Mouse (Mus musculus): ENCODE results near the gene Flvcr1. TPM values are rescaled to one million over a fixed set of nuclear protein-coding genes. Genes with fewer than 3 reads are reported as not detected.

Flvcr1 gene
- total RNA-seq, 2 experiments from 2014 or later, result 15.7 to 16.1 TPM

GRCm38 (mm10) chr1:190998027-190998426, 27.9 kb downstream of the Flvcr1 start:
- no peak for DNase-seq (ENCODE audit: low spot score in 2 of 2)
- intact Hi-C loops (cut with DNase I), result no loop called here

DNA sequence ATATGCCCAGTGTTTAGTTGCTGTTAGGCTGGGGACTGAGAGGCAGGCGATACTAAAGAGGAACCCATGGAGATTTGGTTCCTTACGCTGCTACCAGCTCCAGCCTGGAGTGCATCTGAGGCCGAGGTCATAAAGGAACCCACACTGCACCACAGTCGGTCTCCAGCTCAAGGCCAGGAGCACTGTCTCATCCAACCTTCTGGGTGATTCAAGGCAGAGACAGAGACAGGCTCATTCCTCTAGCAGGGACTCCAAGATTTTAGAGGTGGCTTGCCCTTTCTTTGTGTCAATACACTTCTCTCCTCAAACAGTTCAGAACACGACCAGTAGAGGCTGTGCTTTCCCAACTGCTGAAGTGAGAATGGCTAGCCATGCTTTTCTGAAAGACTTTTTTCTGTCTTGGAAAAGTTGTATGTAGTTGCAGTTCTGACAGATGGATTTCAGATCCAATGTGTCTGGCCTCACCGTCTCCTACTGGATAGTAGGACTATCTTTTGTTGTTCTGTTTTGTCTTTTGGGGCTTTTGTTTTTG, 29.5 kb downstream of the Flvcr1 start:
- no peak for DNase-seq (ENCODE audit: low spot score in 2 of 2)
- intact Hi-C loops (cut with DNase I), result no loop called here

DNA sequence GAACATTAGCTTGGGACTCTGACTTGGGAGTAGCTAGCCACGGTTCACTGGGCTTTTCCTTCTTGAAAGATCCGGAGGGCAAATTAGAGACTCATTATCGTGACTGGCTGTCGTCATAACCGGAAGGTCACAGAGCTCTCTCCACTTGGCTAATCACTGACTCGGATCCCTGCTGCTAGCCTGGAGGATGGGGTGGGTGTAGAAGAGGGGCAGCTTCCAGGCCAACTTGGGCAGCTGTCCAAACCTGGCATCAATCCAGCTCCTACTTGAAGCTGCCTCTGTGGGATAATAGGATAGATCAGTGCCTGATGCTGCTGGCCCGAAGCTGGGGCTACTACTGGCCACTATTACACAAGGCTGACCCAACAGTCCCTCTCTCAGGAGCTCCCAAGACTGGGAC, 30.4 kb downstream of the Flvcr1 start:
- peak; percentile 48 to 51 for DNase-seq (ENCODE audit: low spot score in 2 of 2)
- intact Hi-C loops (cut with DNase I), result no loop called here

DNA sequence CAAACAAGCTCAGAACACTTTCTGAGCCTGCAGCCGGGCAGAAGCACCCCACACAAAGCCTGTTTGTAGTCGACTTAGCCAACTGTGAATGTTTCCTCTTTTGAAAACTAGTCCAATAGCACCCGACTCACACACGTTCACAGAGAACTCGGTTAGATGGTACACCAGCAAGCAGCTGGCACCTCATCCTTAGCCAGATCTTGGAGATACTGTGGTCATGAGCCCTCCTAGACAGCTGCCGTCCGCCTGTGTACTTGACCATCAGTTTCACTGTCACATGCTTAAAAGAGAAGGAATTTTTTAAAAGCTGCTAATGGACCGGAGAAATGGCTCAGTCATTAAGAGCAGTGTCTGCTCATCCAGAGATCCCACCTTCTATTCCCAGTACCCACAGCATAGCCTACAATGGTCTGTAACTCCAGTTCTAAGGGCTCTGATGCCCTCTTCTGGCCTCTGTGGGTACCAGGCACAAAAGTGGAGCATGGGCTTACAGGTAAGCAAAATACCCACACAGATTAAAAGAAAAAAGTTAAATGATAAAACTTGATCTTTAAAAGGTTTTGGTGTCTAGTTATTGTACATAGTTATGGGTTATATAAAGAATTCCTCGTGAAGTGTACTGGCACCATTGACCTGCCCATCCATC, 36.4 kb downstream of the Flvcr1 start:
- DNase-seq (ENCODE audit: low spot score in 2 of 2), result no peak
- intact Hi-C loops (cut with DNase I), result no loop called here

DNA sequence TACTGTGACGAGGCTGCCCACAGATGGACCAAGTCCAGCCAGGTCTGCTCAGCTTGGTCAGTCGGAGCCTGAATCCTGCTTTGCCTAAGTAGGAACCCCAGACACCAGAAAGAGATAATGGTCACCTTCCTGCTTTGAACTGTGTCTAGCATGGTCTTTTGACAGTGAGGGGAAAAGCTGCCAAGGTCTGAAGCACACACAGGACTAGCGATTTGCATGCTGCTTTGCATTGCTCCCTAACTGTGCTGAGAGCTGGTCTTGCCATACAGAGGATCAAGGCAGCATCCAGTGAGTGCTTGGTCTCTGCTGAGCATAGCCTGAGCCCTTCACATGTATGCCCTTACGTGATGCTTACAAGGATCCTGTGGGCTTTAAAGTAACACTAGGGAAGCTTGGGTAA, 44.5 kb downstream of the Flvcr1 start:
- intact Hi-C loops (cut with DNase I), result no loop called here

GRCm38 (mm10) chr1:190980470-190980869, 45.5 kb downstream of the Flvcr1 start:
- intact Hi-C loops (cut with DNase I), result no loop called here
- DNase-seq (ENCODE audit: low spot score in 2 of 2), result no peak

More for the DNA sequence above, 44.5 kb downstream of the Flvcr1 start:
- no peak for DNase-seq (ENCODE audit: low spot score in 2 of 2)

GRCm38 (mm10) chr1:190979100-190979563, 46.8 kb downstream of the Flvcr1 start, which contains the start of gene Vash2:
Gene Vash2, minus strand, starts transcription at chr1:190979296.
- intact Hi-C loops (cut with DNase I), result no loop called here
- DNase-seq (ENCODE audit: low spot score in 2 of 2), result peak; percentile 78 to 79

DNA sequence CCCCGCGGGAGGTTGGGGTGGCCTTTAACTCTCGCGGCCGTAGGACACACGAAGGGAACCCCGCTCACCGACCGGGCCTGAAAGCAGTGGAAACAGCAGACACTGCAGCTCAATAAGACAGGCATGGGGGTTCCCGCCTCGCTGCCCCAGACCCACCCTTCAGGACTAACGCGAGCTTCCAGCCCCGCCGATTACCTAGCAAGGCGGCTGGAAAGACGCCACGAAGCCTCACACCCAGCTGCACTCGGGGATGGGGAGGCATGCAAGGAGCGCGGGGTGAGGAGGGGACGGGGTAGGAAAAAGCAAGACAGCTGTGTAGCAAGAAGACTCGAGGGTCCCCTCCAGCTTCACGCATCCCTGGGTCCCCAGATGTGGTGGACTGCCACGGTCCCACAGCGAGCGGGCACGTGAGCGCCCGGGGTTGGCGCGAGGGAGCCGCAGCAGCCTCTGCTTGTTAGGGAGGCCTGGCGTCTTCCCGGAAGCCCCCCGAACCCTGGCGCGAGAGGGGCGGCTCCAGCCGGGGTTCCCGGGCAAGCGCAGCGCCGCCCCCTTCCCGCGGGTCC, 47.4 kb downstream of the Flvcr1 start:
- no peak for DNase-seq (ENCODE audit: low spot score in 2 of 2)
- intact Hi-C loops (cut with DNase I), result no loop called here

GRCm38 (mm10) chr1:190978001-190978400, 48.0 kb downstream of the Flvcr1 start:
- intact Hi-C loops (cut with DNase I), result no loop called here
- DNase-seq (ENCODE audit: low spot score in 2 of 2), result no peak

DNA sequence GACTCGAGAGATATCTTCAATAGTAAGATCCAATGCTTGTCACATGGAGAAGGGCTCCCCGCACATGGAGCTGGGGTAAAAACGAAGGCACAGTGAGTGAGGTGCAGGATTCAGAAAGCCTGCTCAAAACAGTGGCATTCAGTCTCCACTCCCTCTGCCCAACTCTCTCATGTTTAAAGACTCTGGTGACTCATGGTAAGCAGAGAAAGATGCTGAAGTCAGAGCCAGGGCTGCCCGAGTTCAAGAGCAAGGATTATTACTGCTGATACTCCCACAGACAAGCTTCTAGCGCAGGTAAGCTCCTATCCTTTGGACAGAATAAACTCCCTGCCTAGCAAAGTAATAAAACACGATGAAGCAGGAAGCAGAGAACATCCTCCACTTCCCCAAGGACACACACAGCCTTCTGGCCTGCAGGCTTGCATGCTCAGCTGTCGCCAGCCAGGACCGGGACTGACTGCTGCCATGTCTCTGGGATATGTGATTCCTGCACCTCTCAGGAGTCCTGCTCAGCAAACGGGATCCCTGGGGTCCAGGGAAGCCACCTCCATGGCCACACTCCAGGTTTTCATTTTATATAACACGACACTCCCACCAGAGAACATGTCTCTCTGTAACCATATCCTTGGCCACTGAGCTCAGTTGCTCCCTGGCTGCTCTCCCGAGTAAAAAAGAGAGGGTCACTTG, 48.9 kb downstream of the Flvcr1 start:
- intact Hi-C loops (cut with DNase I), result no loop called here
- no peak for DNase-seq (ENCODE audit: low spot score in 2 of 2)

DNA sequence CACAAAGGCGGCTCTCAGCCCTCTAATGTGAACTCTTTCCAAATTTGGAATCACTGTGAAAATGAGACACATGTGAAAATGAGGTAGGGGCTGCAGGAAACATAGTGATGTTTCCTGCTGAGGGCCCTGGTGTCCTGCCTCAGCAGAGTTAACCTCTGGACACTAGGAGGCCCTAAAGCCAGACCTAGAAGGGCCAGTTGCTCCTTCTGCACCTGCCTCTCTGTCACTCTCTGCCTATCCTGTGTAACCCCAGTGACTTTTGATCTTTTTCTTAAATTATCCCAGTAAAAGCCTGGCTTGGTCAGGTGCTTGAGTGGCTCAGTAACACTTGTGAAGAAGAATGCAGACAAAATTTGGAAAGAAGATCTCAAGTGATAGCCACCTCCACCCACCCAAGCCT, 51.1 kb downstream of the Flvcr1 start:
- intact Hi-C loops (cut with DNase I), result no loop called here
- no peak for DNase-seq (ENCODE audit: low spot score in 2 of 2)

- intact Hi-C loops (cut with DNase I), result no loop called here
- no peak for DNase-seq (ENCODE audit: low spot score in 2 of 2)
Measured at GRCm38 (mm10) chr1:190974191-190974590, 51.8 kb downstream of the Flvcr1 start.

GRCm38 (mm10) chr1:190972612-190973192, 53.3 kb downstream of the Flvcr1 start:
- intact Hi-C loops (cut with DNase I), result no loop called here
- DNase-seq (ENCODE audit: low spot score in 2 of 2), result peak; percentile 30 to 50

DNA sequence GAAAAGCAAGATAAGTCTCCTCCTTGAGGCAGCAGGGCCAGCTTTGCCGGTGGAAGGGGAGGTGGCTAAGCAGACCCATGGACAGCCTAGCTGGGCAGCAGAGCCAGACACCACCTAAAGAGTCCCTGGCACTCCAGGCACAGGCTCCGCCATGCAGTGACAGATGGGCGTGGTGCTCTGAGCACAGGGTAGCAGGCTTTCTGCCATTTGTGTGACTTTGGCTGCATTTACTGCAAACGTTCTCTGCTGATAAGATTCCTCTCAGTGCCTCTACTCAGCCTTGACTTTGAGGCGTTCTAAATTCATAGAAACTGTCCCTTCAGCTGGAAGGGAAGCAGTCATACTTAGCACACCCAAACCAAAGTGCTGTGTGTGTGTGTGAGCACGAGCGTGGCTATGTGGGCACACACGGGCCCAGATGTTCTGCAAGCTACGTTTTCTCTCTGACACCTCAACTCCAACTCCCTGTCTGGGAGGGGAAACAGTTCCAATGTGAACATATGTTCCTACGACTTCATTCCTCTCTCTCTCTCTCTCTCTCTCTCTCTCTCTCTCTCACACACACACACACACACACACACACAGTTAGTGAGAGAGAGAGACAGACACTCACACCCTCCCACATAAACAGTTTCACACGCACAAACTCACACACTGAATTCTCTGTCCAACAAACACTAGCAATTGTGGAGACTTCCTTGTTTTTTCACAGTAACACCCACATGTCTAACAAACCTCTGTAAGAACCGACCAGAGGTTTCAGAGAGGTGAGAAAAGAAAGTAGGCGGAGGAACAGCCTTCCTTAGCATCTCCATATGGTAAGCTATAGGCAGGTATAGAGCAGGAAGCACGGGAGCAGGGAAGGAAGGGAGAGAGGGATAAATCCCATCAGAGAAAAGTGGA, 54.0 kb downstream of the Flvcr1 start:
- intact Hi-C loops (cut with DNase I), result no loop called here
- DNase-seq (ENCODE audit: low spot score in 2 of 2), result peak in 1 of 2 experiments; percentile 58

DNA sequence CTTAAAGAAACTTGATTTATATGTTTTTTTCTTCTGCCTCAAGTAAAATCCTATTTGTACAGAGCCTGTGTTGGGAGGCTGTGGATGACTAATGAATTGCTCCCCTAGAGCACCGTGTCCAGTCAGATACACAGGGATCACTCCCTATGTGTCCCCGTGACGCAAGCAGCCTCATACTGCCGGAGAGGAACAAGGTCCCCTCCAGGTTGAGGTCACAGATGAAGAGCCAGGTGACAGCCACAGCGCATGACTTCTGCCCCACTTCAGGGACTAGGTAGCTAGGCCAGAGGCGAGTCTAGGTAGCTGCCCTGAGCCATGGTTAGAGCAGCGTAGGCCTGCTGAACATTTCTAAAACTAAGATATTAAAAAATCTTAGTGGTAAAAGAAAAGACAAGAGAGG, 57.9 kb downstream of the Flvcr1 start:
- intact Hi-C loops (cut with DNase I), result no loop called here
- no peak for DNase-seq (ENCODE audit: low spot score in 2 of 2)

DNA sequence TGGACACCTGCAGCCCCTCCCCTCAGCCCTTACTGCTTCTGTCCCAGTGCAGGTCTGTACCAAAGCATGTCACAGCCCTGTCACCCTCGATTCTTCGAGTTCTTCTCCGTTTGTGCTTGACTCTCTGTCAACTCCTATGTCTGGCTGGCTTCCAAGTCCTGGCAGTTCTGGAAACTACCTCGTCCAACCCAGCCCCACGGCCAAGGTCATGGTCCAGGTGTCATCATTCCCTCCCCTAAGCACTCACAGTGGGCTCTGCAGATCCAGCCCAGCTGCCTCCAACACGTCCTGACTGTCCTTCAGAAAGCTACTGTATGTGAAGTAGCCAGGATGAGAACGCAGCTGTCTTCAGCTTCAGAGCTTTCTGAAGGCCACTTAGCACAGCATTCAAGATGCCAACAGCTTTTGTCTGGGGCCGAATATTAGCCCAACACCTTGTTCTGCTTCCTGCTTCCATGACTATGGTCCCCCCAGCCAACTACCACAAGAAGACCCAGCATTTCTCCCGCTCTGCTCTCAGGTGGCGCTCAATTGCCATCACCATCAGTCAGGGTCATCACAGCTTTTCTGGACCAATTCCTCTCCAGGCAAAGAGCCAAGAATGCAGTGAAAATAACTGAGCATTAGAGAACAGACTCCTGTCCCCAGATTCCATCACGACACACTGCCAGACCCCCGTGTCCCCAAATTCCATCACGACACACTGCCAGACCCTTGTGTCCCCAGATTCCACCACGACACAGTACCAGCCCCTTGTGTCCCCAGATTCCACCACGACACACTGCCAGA, 60.8 kb downstream of the Flvcr1 start:
- no peak for DNase-seq (ENCODE audit: low spot score in 2 of 2)
- intact Hi-C loops (cut with DNase I), result no loop called here

DNA sequence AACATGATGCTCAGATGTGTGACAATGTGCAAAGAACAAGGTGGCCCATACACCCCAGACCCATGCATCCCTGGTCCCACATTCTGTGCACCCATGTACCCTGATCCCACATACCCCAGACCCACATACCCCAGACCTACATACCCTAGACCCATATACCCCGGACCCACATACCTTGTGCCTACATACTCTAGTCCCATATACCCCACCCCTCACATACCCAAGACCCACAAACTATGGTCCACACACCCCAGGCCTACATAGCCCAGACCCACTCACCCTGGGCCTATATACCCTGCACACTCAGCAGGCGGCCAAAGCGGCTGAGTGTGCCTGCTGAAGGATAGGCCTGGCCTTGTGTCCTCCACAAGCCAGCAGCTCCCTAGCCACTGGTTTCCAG, 63.2 kb downstream of the Flvcr1 start:
- intact Hi-C loops (cut with DNase I), result no loop called here
- no peak for DNase-seq (ENCODE audit: low spot score in 2 of 2)

- intact Hi-C loops (cut with DNase I), result no loop called here
- no peak for DNase-seq (ENCODE audit: low spot score in 2 of 2)
Measured at GRCm38 (mm10) chr1:190958821-190959220, 67.1 kb downstream of the Flvcr1 start.

All from left cerebral cortex, postnatal 14 days (tissue).